Mouse (Mus musculus): ENCODE data around the gene Rasl11b. TPM values are rescaled to one million over a fixed set of nuclear protein-coding genes. Genes with fewer than 3 reads are reported as not detected.

The Rasl11b gene
- polyA plus RNA-seq, 1 experiment, result 2.4 TPM

- Histone ChIP-seq H3K4me2 (ENCODE audit: low read depth) (no peak overlapping the region), H3K36me3 (ENCODE audit: control insufficient read depth, insufficient read depth) (no peaks in the 10 kb centered on the region), H3K27me3 (ENCODE audit: control insufficient read depth, insufficient read depth, insufficient read length) (no peaks in the 10 kb centered on the region), H3ac (ENCODE audit: control insufficient read depth, insufficient read length) (no peak overlapping the region), H3K4me3 (no peak overlapping the region), H3K79me2 (ENCODE audit: control insufficient read depth, insufficient read depth) (no peaks in the 10 kb centered on the region)
- TF ChIP-seq REST (IDR thresholded peaks at IDR 0.05; ENCODE audit: insufficient read depth, insufficient read length) (no peak), POLR2A (IDR thresholded peaks at IDR 0.05; ENCODE audit: insufficient read length, low read depth) (no peak), USF1 (IDR thresholded peaks at IDR 0.05; ENCODE audit: low read depth) (no peak), MYOG (IDR thresholded peaks at IDR 0.05; ENCODE audit: control insufficient read depth in 1 of 3, insufficient read depth in 1 of 3, insufficient read length in 2 of 3, low read depth in 2 of 3) (no peak), TCF12 (IDR thresholded peaks at IDR 0.05; ENCODE audit: insufficient read depth, poor library complexity, severe bottlenecking) (no peak), CEBPB (IDR thresholded peaks at IDR 0.05; ENCODE audit: insufficient read depth, poor library complexity, severe bottlenecking) (no peak), MYOD1 (IDR thresholded peaks at IDR 0.05; ENCODE audit: control insufficient read depth in 1 of 3, insufficient read length in 2 of 3, low read depth in 2 of 3) (no peak), SRF (IDR thresholded peaks at IDR 0.05; ENCODE audit: control insufficient read depth, insufficient read length, low read depth) (no peak), E2F4 (IDR thresholded peaks at IDR 0.05; ENCODE audit: insufficient read depth) (no peak), POLR2AphosphoS2 (IDR thresholded peaks at IDR 0.05; ENCODE audit: insufficient read length, low read depth) (no peak), TCF3 (IDR thresholded peaks at IDR 0.05; ENCODE audit: insufficient read length, low read depth) (no peak)
These were observed 10.4 kb downstream of the Rasl11b start for GRCm38 (mm10) chr5:74205509-74205908.

GRCm38 (mm10) chr5:74206038-74206437 is 11.0 kb downstream of the Rasl11b start:
- Histone ChIP-seq H3K79me2 (ENCODE audit: control insufficient read depth, insufficient read depth) (no peaks in the 10 kb centered on the region), H3K4me3 (no peak overlapping the region), H3K4me2 (ENCODE audit: low read depth) (no peak overlapping the region), H3ac (ENCODE audit: control insufficient read depth, insufficient read length) (no peak overlapping the region), H3K36me3 (ENCODE audit: control insufficient read depth, insufficient read depth) (no peaks in the 10 kb centered on the region), H3K27me3 (ENCODE audit: control insufficient read depth, insufficient read depth, insufficient read length) (no peaks in the 10 kb centered on the region)
- TF ChIP-seq SRF (IDR thresholded peaks at IDR 0.05; ENCODE audit: control insufficient read depth, insufficient read length, low read depth), result no peak
- TF ChIP-seq POLR2AphosphoS2 (IDR thresholded peaks at IDR 0.05; ENCODE audit: insufficient read length, low read depth), result no peak
- no peak for TF ChIP-seq MYOG (IDR thresholded peaks at IDR 0.05; ENCODE audit: control insufficient read depth in 1 of 3, insufficient read depth in 1 of 3, insufficient read length in 2 of 3, low read depth in 2 of 3)
- TF ChIP-seq REST (IDR thresholded peaks at IDR 0.05; ENCODE audit: insufficient read depth, insufficient read length), result no peak
- no peak for TF ChIP-seq MYOD1 (IDR thresholded peaks at IDR 0.05; ENCODE audit: control insufficient read depth in 1 of 3, insufficient read length in 2 of 3, low read depth in 2 of 3)
- no peak for TF ChIP-seq E2F4 (IDR thresholded peaks at IDR 0.05; ENCODE audit: insufficient read depth)
- TF ChIP-seq POLR2A (IDR thresholded peaks at IDR 0.05; ENCODE audit: insufficient read length, low read depth), result no peak
- no peak for TF ChIP-seq MAX (IDR thresholded peaks at IDR 0.05; ENCODE audit: low read depth)
- no peak for TF ChIP-seq TCF3 (IDR thresholded peaks at IDR 0.05; ENCODE audit: insufficient read length, low read depth)
- no peak for TF ChIP-seq USF1 (IDR thresholded peaks at IDR 0.05; ENCODE audit: low read depth)

GRCm38 (mm10) chr5:74206649-74207048 is 11.6 kb downstream of the Rasl11b start:
- Histone ChIP-seq H3K4me3 (no peak overlapping the region), H3ac (ENCODE audit: control insufficient read depth, insufficient read length) (no peak overlapping the region), H3K27me3 (ENCODE audit: control insufficient read depth, insufficient read depth, insufficient read length) (no peaks in the 10 kb centered on the region), H3K79me2 (ENCODE audit: control insufficient read depth, insufficient read depth) (no peaks in the 10 kb centered on the region), H3K4me2 (ENCODE audit: low read depth) (no peak overlapping the region), H3K36me3 (ENCODE audit: control insufficient read depth, insufficient read depth) (no peaks in the 10 kb centered on the region)
- TF ChIP-seq CEBPB (IDR thresholded peaks at IDR 0.05; ENCODE audit: insufficient read depth, poor library complexity, severe bottlenecking) (no peak), POLR2A (IDR thresholded peaks at IDR 0.05; ENCODE audit: insufficient read length, low read depth) (no peak), USF1 (IDR thresholded peaks at IDR 0.05; ENCODE audit: low read depth) (no peak), MYOD1 (IDR thresholded peaks at IDR 0.05; ENCODE audit: control insufficient read depth in 1 of 3, insufficient read length in 2 of 3, low read depth in 2 of 3) (no peak), SRF (IDR thresholded peaks at IDR 0.05; ENCODE audit: control insufficient read depth, insufficient read length, low read depth) (no peak), MYOG (IDR thresholded peaks at IDR 0.05; ENCODE audit: control insufficient read depth in 1 of 3, insufficient read depth in 1 of 3, insufficient read length in 2 of 3, low read depth in 2 of 3) (no peak), REST (IDR thresholded peaks at IDR 0.05; ENCODE audit: insufficient read depth, insufficient read length) (no peak), TCF12 (IDR thresholded peaks at IDR 0.05; ENCODE audit: insufficient read depth, poor library complexity, severe bottlenecking) (no peak), TCF3 (IDR thresholded peaks at IDR 0.05; ENCODE audit: insufficient read length, low read depth) (no peak), MAX (IDR thresholded peaks at IDR 0.05; ENCODE audit: low read depth) (no peak), POLR2AphosphoS2 (IDR thresholded peaks at IDR 0.05; ENCODE audit: insufficient read length, low read depth) (no peak), E2F4 (IDR thresholded peaks at IDR 0.05; ENCODE audit: insufficient read depth) (no peak)

- H3K4me3 ChIP-seq, result no peak overlapping the region
- H3ac ChIP-seq (ENCODE audit: control insufficient read depth, insufficient read length), result no peak overlapping the region
- H3K27me3 ChIP-seq (ENCODE audit: control insufficient read depth, insufficient read depth, insufficient read length), result no peaks in the 10 kb centered on the region
- no peak for TF ChIP-seq MYOG (IDR thresholded peaks at IDR 0.05; ENCODE audit: control insufficient read depth in 1 of 3, insufficient read depth in 1 of 3, insufficient read length in 2 of 3, low read depth in 2 of 3)
- no peak for TF ChIP-seq E2F4 (IDR thresholded peaks at IDR 0.05; ENCODE audit: insufficient read depth)
- TF ChIP-seq CEBPB (IDR thresholded peaks at IDR 0.05; ENCODE audit: insufficient read depth, poor library complexity, severe bottlenecking), result no peak
- no peak for TF ChIP-seq POLR2A (IDR thresholded peaks at IDR 0.05; ENCODE audit: insufficient read length, low read depth)
- TF ChIP-seq USF1 (IDR thresholded peaks at IDR 0.05; ENCODE audit: low read depth), result no peak
- no peak for TF ChIP-seq MYOD1 (IDR thresholded peaks at IDR 0.05; ENCODE audit: control insufficient read depth in 1 of 3, insufficient read length in 2 of 3, low read depth in 2 of 3)
- no peak for TF ChIP-seq TCF3 (IDR thresholded peaks at IDR 0.05; ENCODE audit: insufficient read length, low read depth)
- no peak for TF ChIP-seq MAX (IDR thresholded peaks at IDR 0.05; ENCODE audit: low read depth)
- TF ChIP-seq POLR2AphosphoS2 (IDR thresholded peaks at IDR 0.05; ENCODE audit: insufficient read length, low read depth), result no peak
- no peak for TF ChIP-seq REST (IDR thresholded peaks at IDR 0.05; ENCODE audit: insufficient read depth, insufficient read length)
- no peak for TF ChIP-seq SRF (IDR thresholded peaks at IDR 0.05; ENCODE audit: control insufficient read depth, insufficient read length, low read depth)
- no peak for TF ChIP-seq TCF12 (IDR thresholded peaks at IDR 0.05; ENCODE audit: insufficient read depth, poor library complexity, severe bottlenecking)
- H3K4me2 ChIP-seq (ENCODE audit: low read depth), result no peak overlapping the region
- no peaks in the 10 kb centered on the region for H3K79me2 ChIP-seq (ENCODE audit: control insufficient read depth, insufficient read depth)
- no peaks in the 10 kb centered on the region for H3K36me3 ChIP-seq (ENCODE audit: control insufficient read depth, insufficient read depth)
These were observed 12.1 kb downstream of the Rasl11b start for GRCm38 (mm10) chr5:74207209-74207608.

Measured in myocyte (in vitro differentiated cells).